Mouse (Mus musculus) C2C12 (cell line): Measurements from ENCODE around the gene Edar.

Experiments
- CTCF ChIP-seq: IDR thresholded peaks from one replicate; pipeline ENCODE4 v1.5.1; 2011; ENCODE audit not compliant: control insufficient read depth, insufficient read depth, insufficient read length
- FOSL1 ChIP-seq: IDR thresholded peaks from one replicate; pipeline ENCODE4 v1.8.0; 2011; ENCODE audit warnings: mild to moderate bottlenecking, low read length; ENCODE audit not compliant: poor library complexity, insufficient read depth, severe bottlenecking
- MAX ChIP-seq: IDR thresholded peaks from one replicate; pipeline ENCODE4 v1.6.1; 2011; ENCODE audit warnings: mild to moderate bottlenecking, control low read depth
- MYOD1 ChIP-seq: IDR thresholded peaks from one replicate; pipeline ENCODE4 v1.6.1; 2011; ENCODE audit warnings: low read depth; ENCODE audit not compliant: control insufficient read depth, insufficient read length
- MYOG ChIP-seq: IDR thresholded peaks from one replicate; pipeline ENCODE4 v1.6.1; 2011; ENCODE audit not compliant: control insufficient read depth, insufficient read length; ENCODE audit errors: extremely low read depth
- USF1 ChIP-seq: IDR thresholded peaks from one replicate; pipeline ENCODE4 v1.6.1; 2011; ENCODE audit warnings: low read depth, mild to moderate bottlenecking, control low read depth, moderate library complexity

GRCm38 (mm10) chr10:58679298-58679697 lies 3.8 kb upstream of the Edar start:
- TF ChIP-seq CTCF, result no peak
- no peak for TF ChIP-seq USF1
- no peak for TF ChIP-seq MYOD1
- TF ChIP-seq MAX, result no peak
- no peak for TF ChIP-seq MYOG
- no peak for TF ChIP-seq FOSL1
